Mouse (Mus musculus) midbrain, embryonic 13.5 days (tissue): Measurements from ENCODE around the gene Myo6. TPM values are rescaled to one million over a fixed set of nuclear protein-coding genes. Genes with fewer than 3 reads are reported as not detected.
"Not testable (repeated sequence)": the region's sequence is repeated elsewhere in the genome, so short reads cannot be mapped to it uniquely, and the experiment has no call there.

Source experiments
- ATAC-seq: fragments of 200-750 bp; cut with Nextera tagmentation; 2 replicates; pipeline ENCODE4 v1.8.0; 2017; ENCODE audit warnings: mild to moderate bottlenecking, moderate TSS enrichment, moderate library complexity
- H3K27ac ChIP-seq: fragments of 300-500 bp; sonication (generic); 2 replicates; pipeline ENCODE4 v1.5.1; 2015; ENCODE audit warnings: inconsistent platforms, mild to moderate bottlenecking, moderate library complexity
- H3K27me3 ChIP-seq: fragments of 300-500 bp; sonication (generic); 2 replicates; pipeline ENCODE4 v1.6.1; 2015; ENCODE audit warnings: mild to moderate bottlenecking, inconsistent platforms
- H3K36me3 ChIP-seq: fragments of 300-500 bp; sonication (generic); 2 replicates; pipeline ENCODE4 v1.6.1; 2015; ENCODE audit warnings: mild to moderate bottlenecking, inconsistent platforms
- H3K4me1 ChIP-seq: fragments of 300-500 bp; sonication (generic); replicated peaks from 2 replicates; pipeline ENCODE4 v1.6.1; 2015; ENCODE audit warnings: inconsistent platforms
- H3K4me2 ChIP-seq: fragments of 300-500 bp; sonication (generic); replicated peaks from 2 replicates; pipeline ENCODE4 v1.6.1; 2015; ENCODE audit warnings: moderate library complexity, mild to moderate bottlenecking, inconsistent platforms
- H3K4me3 ChIP-seq: fragments of 300-500 bp; sonication (generic); replicated peaks from 2 replicates; pipeline ENCODE4 v1.5.1; 2015; ENCODE audit warnings: mild to moderate bottlenecking, inconsistent platforms
- H3K9ac ChIP-seq: fragments of 300-500 bp; sonication (generic); replicated peaks from 2 replicates; pipeline ENCODE4 v1.6.1; 2015; ENCODE audit warnings: mild to moderate bottlenecking, inconsistent platforms
- H3K9me3 ChIP-seq: fragments of 300-500 bp; sonication (generic); 2 replicates; pipeline ENCODE4 v1.6.1; 2016; ENCODE audit warnings: mild to moderate bottlenecking, inconsistent platforms
- WGBS: fragments of 180-500 bp; shearing (Covaris S2); methylation state at CpG from one replicate; pipeline ENCODE4 v1.1.7; 2015; 5-methylcytosine and 5-hydroxymethylcytosine counted together
- polyA plus RNA-seq: library from polyadenylated mRNA; unstranded; fragments of >200 nt; fragmentation: Nextera tagmentation; extraction: Ambion mirVana; gene quantifications from 2 replicates; pipeline ENCODE4 v1.2.1, GENCODE M21; 2015

Myo6 gene
- polyA plus RNA-seq, 1 experiment from 2014 or later = 15.4 TPM

- H3K4me1 ChIP-seq = no peaks in the 10 kb centered on the region
- H3K27me3 ChIP-seq = no peaks in the 10 kb centered on the region
- no peak overlapping the region for H3K4me3 ChIP-seq
- 85% methylated on average over 6 of the region's 6 CpGs for WGBS
- no peak overlapping the region for H3K9ac ChIP-seq
- no peaks in the 10 kb centered on the region for H3K9me3 ChIP-seq
- no peaks in the 10 kb centered on the region for H3K36me3 ChIP-seq
- ATAC-seq = no peak
- H3K4me2 ChIP-seq = no peak overlapping the region
- H3K27ac ChIP-seq = no peak overlapping the region
Measured at GRCm38 (mm10) chr9:80318027-80318426, 153.2 kb downstream of the Myo6 start.

GRCm38 (mm10) chr9:80321051-80321887 lies 156.4 kb downstream of the Myo6 start:
- not testable (repeated sequence) for H3K36me3 ChIP-seq, H3K27ac ChIP-seq, H3K4me3 ChIP-seq, H3K9ac ChIP-seq, H3K27me3 ChIP-seq, H3K4me2 ChIP-seq, H3K4me1 ChIP-seq, H3K9me3 ChIP-seq, ATAC-seq
- 94% methylated on average over 2 of the region's 2 CpGs for WGBS

- H3K9me3 ChIP-seq = no peaks in the 10 kb centered on the region
- peaks cover 2% of the 10 kb centered on the region; the same call in 1 of the 2 replicates for H3K4me1 ChIP-seq
- no peak overlapping the region for H3K9ac ChIP-seq
- no peak overlapping the region for H3K27ac ChIP-seq
- no peaks in the 10 kb centered on the region for H3K36me3 ChIP-seq
- 0 out of 2 replicates have a peak, but pooled peaks cover 8% of the 10 kb centered on the region for H3K27me3 ChIP-seq
- H3K4me3 ChIP-seq = peak overlapping the region; percentile 21; the same call in 1 of the 2 replicates
- WGBS = 18% methylated on average over 14 of the region's 14 CpGs
- peak; percentile 83 for ATAC-seq
- peak overlapping the region; percentile 51 for H3K4me2 ChIP-seq
Measured at GRCm38 (mm10) chr9:80332153-80332552, 167.3 kb downstream of the Myo6 start.

GRCm38 (mm10) chr9:80333466-80333865 lies 168.6 kb downstream of the Myo6 start:
- Histone ChIP-seq H3K4me1 (peaks cover 2% of the 10 kb centered on the region; the same call in 1 of the 2 replicates), H3K27ac (no peak overlapping the region), H3K27me3 (0 out of 2 replicates have a peak, but pooled peaks cover 8% of the 10 kb centered on the region), H3K4me2 (0 out of 2 replicates have a peak overlapping the region, but pooled peaks have one; percentile 7), H3K9ac (no peak overlapping the region), H3K9me3 (no peaks in the 10 kb centered on the region), H3K36me3 (no peaks in the 10 kb centered on the region), H3K4me3 (no peak overlapping the region)
- ATAC-seq = no peak
- WGBS = 52% methylated on average over 8 of the region's 8 CpGs

- WGBS = 47% methylated on average over 14 of the region's 14 CpGs
- no peak overlapping the region for H3K9ac ChIP-seq
- no peak overlapping the region for H3K27ac ChIP-seq
- no peak overlapping the region for H3K4me3 ChIP-seq
- no peaks in the 10 kb centered on the region for H3K36me3 ChIP-seq
- no peaks in the 10 kb centered on the region for H3K9me3 ChIP-seq
- 0 out of 2 replicates have a peak overlapping the region, but pooled peaks have one; percentile 7 for H3K4me2 ChIP-seq
- no peak for ATAC-seq
- H3K27me3 ChIP-seq = 0 out of 2 replicates have a peak, but pooled peaks cover 8% of the 10 kb centered on the region
- peaks cover 2% of the 10 kb centered on the region; the same call in 1 of the 2 replicates for H3K4me1 ChIP-seq
Measured at GRCm38 (mm10) chr9:80333998-80334605, 169.3 kb downstream of the Myo6 start.

- no peak for ATAC-seq
- WGBS = 88% methylated on average over 13 of the region's 13 CpGs
Measured at GRCm38 (mm10) chr9:80335660-80336357, 171.0 kb downstream of the Myo6 start.

GRCm38 (mm10) chr9:80338026-80338425 lies 173.2 kb downstream of the Myo6 start:
- WGBS = 91% methylated on average over 6 of the region's 6 CpGs

More at GRCm38 (mm10) chr9:80335660-80336357, 171.0 kb downstream of the Myo6 start:
- no peaks in the 10 kb centered on the region for H3K9me3 ChIP-seq
- no peak overlapping the region for H3K27ac ChIP-seq
- H3K4me1 ChIP-seq = peaks cover 2% of the 10 kb centered on the region; the same call in 1 of the 2 replicates
- H3K4me2 ChIP-seq = no peak overlapping the region
- no peak overlapping the region for H3K9ac ChIP-seq
- 0 out of 2 replicates have a peak, but pooled peaks cover 8% of the 10 kb centered on the region for H3K27me3 ChIP-seq
- H3K36me3 ChIP-seq = no peaks in the 10 kb centered on the region
- H3K4me3 ChIP-seq = no peak overlapping the region

GRCm38 (mm10) chr9:80340927-80341326 lies 176.1 kb downstream of the Myo6 start:
- ATAC-seq = no peak
- H3K4me3 ChIP-seq = no peak overlapping the region
- H3K36me3 ChIP-seq = no peaks in the 10 kb centered on the region
- no peak overlapping the region for H3K4me2 ChIP-seq
- no peaks in the 10 kb centered on the region for H3K9me3 ChIP-seq
- no peaks in the 10 kb centered on the region for H3K27me3 ChIP-seq
- no peak overlapping the region for H3K9ac ChIP-seq
- no peaks in the 10 kb centered on the region for H3K4me1 ChIP-seq
- no peak overlapping the region for H3K27ac ChIP-seq
- WGBS = 59% methylated on average over 1 of the region's 1 CpGs

More at GRCm38 (mm10) chr9:80338026-80338425, 173.2 kb downstream of the Myo6 start:
- Histone ChIP-seq H3K4me1 (no peaks in the 10 kb centered on the region; the same call in 1 of the 2 replicates), H3K4me3 (no peak overlapping the region), H3K9ac (no peak overlapping the region), H3K9me3 (no peaks in the 10 kb centered on the region), H3K36me3 (no peaks in the 10 kb centered on the region), H3K27me3 (0 out of 2 replicates have a peak, but pooled peaks cover 3% of the 10 kb centered on the region), H3K27ac (no peak overlapping the region), H3K4me2 (no peak overlapping the region)
- ATAC-seq = no peak

- WGBS = 96% methylated on average over 16 of the region's 16 CpGs
Measured at GRCm38 (mm10) chr9:80341756-80342155, 176.9 kb downstream of the Myo6 start.

GRCm38 (mm10) chr9:80342520-80342919 lies 177.7 kb downstream of the Myo6 start:
- Histone ChIP-seq H3K36me3 (no peaks in the 10 kb centered on the region), H3K27me3 (no peaks in the 10 kb centered on the region), H3K9ac (no peak overlapping the region), H3K27ac (no peak overlapping the region), H3K4me1 (no peaks in the 10 kb centered on the region), H3K4me2 (no peak overlapping the region), H3K9me3 (no peaks in the 10 kb centered on the region), H3K4me3 (no peak overlapping the region)
- no peak for ATAC-seq
- WGBS = 90% methylated on average over 6 of the region's 6 CpGs

More at GRCm38 (mm10) chr9:80341756-80342155, 176.9 kb downstream of the Myo6 start:
- no peaks in the 10 kb centered on the region for H3K9me3 ChIP-seq
- no peak for ATAC-seq
- no peak overlapping the region for H3K4me3 ChIP-seq
- H3K4me2 ChIP-seq = no peak overlapping the region
- H3K27ac ChIP-seq = no peak overlapping the region
- H3K9ac ChIP-seq = no peak overlapping the region
- no peaks in the 10 kb centered on the region for H3K4me1 ChIP-seq
- no peaks in the 10 kb centered on the region for H3K27me3 ChIP-seq
- H3K36me3 ChIP-seq = no peaks in the 10 kb centered on the region

- Histone ChIP-seq H3K9ac (no peak overlapping the region), H3K4me2 (no peak overlapping the region), H3K4me1 (no peaks in the 10 kb centered on the region), H3K27me3 (no peaks in the 10 kb centered on the region), H3K36me3 (no peaks in the 10 kb centered on the region), H3K9me3 (no peaks in the 10 kb centered on the region), H3K27ac (no peak overlapping the region), H3K4me3 (no peak overlapping the region)
- no peak for ATAC-seq
- WGBS = 98% methylated on average over 6 of the region's 6 CpGs
Measured at GRCm38 (mm10) chr9:80344451-80345000, 179.7 kb downstream of the Myo6 start.
